Mouse (Mus musculus): ENCODE measurements around the gene Cfap65.

Cfap65 gene

DNA sequence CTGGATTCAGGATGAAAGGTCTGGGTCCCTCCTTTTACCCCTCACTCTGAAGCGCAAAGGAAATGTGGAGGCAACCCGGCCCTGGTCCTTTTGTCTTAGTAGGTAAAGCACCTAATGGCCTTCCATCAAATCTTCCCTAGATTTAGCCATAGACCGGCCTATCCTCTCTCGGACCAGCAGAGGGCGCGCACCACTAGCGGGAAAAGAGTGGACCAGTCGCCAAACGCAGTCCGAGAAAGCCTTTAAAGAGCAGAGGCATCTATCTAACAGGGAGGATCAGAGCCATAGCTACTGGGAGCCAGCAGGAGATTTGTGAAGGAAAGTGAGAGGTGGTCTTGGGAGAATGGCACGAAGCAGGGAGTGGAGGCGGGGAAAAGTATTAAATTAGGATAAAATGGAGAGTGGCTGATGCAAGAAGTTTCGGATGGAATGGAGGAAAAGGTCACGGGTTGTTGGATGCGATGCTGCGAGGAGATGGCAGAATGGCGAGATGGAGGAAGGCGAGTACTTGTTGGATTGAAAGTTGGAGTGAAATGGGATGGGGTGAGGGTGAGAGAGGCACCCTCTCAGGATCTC lies 54.5 kb downstream of the Cfap65 start:
- peak in 1 of 2 experiments; percentile 62 for DNase-seq

DNA sequence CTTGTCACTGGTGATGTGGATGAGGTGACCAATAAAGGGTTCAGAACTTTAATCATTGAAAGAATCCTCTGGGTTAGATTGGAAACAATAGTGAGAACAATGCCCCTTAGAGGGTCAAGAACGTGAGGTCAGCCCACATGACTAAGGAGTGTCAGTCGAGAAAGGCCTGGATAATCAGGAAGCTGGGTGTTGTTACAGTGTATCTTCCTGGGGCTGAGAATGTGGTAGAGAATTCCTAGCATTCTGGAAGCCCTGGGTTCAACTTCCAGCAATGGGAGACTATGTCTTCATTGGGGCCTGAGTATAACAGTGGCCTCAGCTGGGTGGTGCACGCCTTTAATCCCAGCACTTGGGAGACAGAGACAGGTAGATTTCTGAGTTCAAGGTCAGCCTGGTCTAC lies 58.2 kb downstream of the Cfap65 start:
- no peak for DNase-seq

DNA sequence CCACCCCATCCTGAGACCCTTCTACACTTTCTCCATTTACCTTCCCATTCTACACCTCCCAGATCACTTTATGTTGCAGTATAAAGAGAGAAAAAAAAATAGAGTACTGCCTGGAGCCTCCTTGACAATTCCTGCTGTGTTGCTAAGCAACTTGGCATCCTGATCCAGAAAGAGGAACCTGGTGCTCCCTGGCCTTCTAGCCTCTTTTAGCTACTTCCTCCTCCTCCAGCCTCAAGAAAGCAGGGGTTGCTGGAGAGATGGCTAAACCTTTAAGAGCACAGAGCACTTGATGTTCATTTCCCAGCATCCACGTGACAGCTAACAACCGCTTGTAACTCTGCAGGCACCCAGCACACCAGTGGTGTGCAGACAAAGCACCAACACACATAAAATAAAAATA lies 63.2 kb downstream of the Cfap65 start:
- DNase-seq, result no peak

- DNase-seq, result no peak
These were observed 73.6 kb downstream of the Cfap65 start for GRCm38 (mm10) chr1:74861783-74862182.

DNA sequence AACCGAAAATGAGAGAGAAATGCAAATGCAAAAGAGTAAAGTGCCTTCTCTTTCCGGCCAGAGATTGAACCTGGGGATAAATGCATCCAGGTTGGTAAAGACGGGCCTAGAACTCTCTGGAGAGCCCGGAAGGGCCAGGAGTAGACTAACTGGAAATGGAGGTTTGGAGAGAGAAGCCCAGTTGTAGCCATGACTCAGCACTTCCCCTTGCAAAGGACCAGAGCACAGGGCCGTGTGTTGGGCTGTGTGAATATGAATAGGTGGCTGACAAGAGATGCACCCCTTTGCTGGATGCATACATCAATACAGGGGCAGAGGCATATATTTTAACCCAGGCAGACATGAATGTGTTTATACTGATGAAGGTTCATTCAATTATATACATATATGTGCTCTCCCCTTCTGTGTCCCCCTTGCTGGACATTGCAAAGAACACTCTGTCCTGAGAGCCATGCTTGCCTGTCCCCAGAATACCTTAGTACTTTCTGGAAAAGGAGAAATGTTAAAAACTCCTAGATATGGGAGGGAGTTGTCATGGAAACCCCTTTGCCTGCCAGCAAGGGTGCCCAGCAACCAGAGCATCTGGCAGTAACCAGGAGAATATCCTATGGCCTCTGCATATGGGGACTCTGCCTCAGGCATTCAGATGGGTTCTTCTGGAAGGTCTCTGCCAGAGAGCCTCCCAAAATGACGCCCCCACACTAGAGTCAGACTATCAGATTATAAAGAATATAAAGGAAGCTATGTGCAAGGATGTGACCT lies 76.0 kb downstream of the Cfap65 start:
- no peak for DNase-seq

- DNase-seq, result no peak
These were observed 76.6 kb downstream of the Cfap65 start for GRCm38 (mm10) chr1:74858805-74859204.

GRCm38 (mm10) chr1:74858171-74858719 lies 77.2 kb downstream of the Cfap65 start:
- DNase-seq, result peak in 1 of 2 experiments; percentile 19

DNA sequence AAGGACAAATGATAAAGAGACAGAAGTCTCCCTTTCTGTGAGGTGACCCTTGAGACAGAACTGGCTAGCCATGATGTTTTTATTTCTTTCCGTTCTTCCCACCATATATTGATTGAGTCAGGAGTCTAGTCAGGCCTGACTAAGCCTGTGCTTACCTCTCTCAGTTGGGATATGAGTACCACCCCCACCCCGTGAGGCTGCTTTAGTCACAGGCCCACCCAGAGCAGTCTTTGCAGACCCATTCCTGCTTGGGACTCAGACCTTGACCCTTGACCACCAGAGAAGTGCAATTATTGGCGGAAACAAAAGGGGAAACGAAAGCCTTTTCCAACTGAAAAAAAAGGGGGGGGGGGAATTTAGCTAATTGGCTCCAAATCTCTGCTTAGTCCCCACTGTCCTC lies 77.7 kb downstream of the Cfap65 start:
- DNase-seq, result no peak

DNA sequence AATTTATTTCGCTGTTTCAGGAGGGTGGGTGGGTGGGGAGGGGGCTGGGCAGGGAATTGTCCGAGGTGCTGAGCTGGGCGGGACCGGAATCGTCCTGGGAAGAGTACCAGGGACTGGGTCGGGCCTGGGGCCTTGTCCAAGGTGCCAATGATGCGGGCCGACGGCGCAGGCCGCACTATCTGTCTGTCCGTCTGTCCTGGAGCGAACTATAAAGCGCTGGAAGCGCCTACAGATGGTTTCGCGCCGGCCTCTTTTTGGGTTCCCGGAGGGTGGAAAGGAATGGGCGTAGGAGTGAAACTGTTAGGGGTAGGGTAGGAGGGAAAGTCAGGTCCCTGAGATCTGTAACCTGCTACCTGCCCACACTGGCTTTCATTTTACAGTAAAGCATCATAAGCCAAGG lies 78.2 kb downstream of the Cfap65 start:
- DNase-seq, result no peak

DNA sequence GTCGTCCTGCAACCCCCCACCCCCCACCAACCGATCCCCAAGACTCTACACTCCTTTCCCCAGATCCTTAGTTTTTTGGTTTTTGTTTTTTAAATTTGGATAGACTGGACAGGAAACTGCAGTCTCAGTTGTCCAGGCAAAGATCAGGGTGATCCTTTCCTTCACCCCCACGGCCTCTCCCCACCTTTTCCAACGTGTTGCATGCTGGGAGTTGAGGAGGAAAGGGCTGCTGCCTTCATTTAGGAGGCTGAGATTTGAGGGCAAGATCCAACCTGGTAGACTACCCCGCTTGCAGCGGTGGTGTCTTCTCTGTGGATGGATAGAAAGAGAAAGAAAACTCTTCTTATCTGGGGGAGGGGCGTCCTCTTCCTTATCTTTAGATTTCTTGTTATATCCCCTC lies 78.6 kb downstream of the Cfap65 start:
- DNase-seq, result no peak

GRCm38 (mm10) chr1:74856439-74856720 lies 79.0 kb downstream of the Cfap65 start:
- DNase-seq, result no peak

DNA sequence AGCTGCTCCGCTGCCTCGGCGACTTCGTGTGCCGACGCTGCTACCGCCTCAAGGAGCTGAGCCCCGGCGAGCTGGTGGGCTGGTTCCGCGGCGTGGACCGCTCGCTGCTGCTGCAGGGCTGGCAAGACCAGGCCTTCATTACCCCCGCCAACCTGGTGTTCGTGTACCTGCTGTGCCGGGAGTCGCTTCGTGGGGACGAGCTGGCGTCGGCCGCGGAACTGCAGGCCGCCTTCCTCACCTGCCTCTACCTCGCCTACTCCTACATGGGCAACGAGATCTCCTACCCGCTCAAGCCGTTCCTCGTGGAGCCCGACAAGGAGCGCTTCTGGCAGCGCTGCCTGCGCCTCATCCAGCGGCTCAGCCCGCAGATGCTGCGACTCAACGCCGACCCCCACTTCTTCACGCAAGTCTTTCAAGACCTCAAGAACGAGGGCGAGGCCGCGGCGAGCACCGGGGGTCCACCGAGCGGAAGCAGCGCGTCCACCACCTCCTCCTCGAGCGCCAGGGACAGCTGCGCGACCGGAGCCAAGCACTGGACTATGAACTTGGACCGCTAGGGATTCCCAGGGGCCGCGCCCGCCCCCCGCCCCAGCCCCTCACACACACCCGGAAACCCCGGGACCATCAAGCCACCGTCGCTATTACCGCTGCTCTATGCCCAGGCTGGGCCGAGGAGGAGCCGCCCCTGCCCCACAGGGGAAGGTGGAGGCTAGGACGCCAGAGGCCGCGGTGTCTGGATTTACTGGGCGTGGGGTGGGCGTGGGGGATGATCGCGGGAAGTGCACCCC lies 79.6 kb downstream of the Cfap65 start:
- peak in 1 of 2 experiments; percentile 8 for DNase-seq

DNA sequence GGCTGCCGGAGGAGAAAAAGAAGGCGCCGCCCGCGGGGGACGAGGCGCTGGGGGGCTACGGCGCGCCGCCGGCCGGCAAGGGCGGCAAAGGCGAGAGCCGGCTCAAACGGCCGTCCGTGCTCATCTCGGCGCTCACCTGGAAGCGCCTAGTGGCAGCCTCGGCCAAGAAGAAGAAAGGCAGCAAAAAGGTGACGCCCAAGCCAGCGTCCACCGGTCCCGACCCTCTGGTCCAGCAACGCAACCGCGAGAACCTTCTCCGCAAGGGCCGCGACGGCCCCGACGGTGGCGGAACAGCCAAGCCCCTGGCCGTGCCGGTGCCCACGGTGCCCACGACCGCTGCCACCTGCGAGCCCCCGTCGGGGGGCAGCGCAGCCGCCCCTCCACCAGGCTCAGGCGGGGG lies 80.2 kb downstream of the Cfap65 start:
- no peak for DNase-seq

DNA sequence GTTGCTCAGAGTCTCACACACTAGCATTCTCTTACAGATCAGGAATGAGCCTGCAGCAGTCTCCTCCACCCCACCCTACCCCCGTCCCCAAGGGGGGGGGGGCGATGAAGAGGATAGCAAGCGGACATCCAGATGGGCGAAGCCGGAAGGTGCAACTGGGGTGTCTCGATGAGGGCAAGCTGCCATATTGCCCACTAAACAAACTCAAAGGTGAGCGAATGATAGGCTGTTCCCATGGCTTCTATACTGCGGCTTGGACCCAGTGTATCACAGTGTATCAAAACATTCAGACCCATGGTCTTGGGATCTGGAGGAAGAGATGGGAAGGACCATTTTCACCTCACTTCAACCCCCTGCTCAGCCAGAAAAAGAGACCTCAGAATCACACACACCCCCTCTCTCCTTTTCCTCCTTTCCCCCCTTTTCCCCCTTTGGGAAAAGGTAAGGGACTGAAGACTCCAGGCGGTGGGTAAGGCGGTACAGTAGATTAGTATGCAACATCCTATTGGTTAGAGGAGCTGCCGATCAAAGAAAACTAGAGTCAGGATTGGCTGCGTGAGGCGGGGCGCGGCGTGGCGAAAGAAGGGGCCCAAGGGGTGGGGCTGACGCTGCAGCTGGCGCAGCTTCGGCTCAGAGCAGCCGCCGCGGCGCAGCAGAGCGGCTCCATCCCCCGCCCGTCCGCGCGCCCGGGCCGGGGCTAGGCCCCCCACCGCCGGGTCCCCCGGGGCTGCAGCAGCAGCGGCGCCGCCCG lies 80.9 kb downstream of the Cfap65 start, which contains the start of gene Cdk5r2:
Cdk5r2 (plus strand) TSS at position 629 of the 751 bp plus-strand sequence.
- DNase-seq, result peak; percentile 60 to 69
